Mouse (Mus musculus) layer of hippocampus, adult 2 months (tissue): Measurements from ENCODE around the gene Arhgef18. TPM values are rescaled to one million over a fixed set of nuclear protein-coding genes. Genes with fewer than 3 reads are reported as not detected.

Source experiments
- DNase-seq, 2 experiments: peaks; one replicate each; pipeline ENCODE4 v3.0.0; 2022; ENCODE audit warnings: low spot score in 2 of 2
- H3K27ac ChIP-seq: fragments of 200-600 bp; 2 replicates; pipeline ENCODE4 v1.8.1; 2022
- H3K4me3 ChIP-seq: fragments of 200-600 bp; 2 replicates; pipeline ENCODE4 v1.8.1; 2022; ENCODE audit warnings: mild to moderate bottlenecking
- CTCF ChIP-seq: fragments of 200-600 bp; conservative IDR thresholded peaks from 2 replicates; pipeline ENCODE4 v1.8.1; 2022; ENCODE audit warnings: antibody characterized with exemption, mild to moderate bottlenecking, moderate library complexity
- total RNA-seq, 2 experiments: library from RNA; stranded (reverse); gene quantifications; 2 replicates each; pipeline ENCODE4 v1.2.3; 2021

The Arhgef18 gene
- total RNA-seq, 2 experiments from 2014 or later = 43.7 to 46.7 TPM

DNA sequence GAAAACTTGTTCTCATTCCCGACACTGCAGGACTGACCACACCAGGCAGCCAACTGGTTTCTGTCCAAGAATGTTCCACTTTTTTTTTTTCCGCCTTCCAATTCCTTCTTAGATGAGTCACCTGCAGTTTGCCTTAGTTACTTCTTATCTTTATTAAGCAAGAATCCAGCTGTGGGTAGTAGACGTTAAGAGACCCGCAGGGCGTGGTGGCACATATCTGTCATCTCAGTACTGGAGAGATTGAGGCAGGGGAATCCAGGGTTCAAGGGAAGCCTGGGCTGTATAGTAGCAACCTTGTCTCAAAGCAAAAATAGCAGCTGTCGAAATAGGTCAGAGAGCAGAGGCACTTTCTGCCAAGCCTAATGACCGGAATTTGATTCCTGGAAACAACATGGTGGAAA lies 19.1 kb downstream of the Arhgef18 start:
- H3K4me3 ChIP-seq = no peak overlapping the region
- H3K27ac ChIP-seq = no peak overlapping the region
- no peak for DNase-seq
- no peak for TF ChIP-seq CTCF

DNA sequence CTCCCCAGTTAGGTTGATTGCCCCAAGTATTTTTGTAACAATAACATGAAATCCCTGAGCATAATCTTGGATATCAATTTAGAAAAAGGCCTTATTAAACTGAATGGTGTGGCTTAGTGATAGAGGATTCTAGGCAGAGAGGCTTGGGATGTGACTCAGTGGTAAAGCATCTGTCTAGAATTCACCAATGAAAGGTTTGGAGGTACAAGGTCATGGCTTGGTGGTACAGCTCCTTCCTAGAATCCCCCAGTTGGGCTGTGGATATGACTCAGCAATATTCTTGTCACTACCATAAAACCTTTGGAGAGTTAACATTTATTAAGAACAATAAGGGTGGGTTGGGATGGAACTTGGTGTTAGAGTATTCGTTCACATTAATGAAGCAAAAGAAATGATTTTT lies 20.0 kb downstream of the Arhgef18 start:
- no peak for TF ChIP-seq CTCF
- no peak overlapping the region for H3K27ac ChIP-seq

DNA sequence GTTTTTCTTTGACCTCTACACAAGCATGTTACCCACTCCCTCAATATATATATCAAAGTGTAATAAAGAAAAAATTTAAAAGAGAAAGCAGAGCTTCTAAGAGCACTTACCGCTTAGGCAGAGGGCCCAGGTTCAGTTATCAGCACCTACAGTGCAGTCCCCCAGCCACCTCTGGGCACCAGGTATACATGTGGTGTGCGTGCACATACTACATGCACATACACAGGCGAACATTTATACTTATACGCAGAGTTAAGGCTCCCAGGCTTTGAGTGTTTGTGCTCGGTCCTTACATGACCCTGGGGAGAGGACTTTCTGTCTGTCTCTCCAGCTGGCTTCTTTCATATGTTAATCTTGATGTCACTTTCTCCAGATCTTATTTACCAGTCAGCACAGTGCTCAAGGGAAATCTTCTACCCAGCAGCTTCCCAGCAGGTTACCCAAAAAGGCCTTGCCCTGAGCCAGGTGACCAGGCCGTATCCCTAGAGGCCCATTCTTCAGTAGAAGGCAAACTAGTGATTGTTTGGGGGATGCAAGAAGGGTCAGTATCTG lies 21.9 kb downstream of the Arhgef18 start:
- no peak for DNase-seq
- Histone ChIP-seq H3K27ac (no peak overlapping the region), H3K4me3 (no peak overlapping the region)
- TF ChIP-seq CTCF = no peak

More for the DNA sequence above, 20.0 kb downstream of the Arhgef18 start:
- DNase-seq = no peak
- H3K4me3 ChIP-seq = no peak overlapping the region

DNA sequence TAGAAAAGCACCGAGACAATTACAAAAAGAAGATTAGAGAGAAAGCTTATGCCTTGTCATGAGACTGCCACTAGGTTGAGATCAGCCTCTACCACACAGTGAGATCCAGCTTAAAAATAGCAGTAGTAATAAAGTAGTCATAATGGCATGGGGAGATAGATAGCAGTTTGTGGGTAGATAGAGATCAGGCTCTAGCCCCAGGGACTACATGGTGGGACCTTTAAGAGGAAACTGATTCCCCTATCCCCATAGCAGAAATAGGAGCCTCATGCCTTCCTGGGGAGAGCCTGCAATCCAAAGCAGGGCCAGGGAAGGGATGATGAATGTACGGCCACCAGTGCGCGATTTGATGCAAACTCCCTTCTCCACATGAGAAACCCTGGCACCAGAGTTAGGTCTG lies 22.5 kb downstream of the Arhgef18 start:
- no peak overlapping the region for H3K4me3 ChIP-seq
- DNase-seq = no peak
- no peak for TF ChIP-seq CTCF
- no peak overlapping the region for H3K27ac ChIP-seq

DNA sequence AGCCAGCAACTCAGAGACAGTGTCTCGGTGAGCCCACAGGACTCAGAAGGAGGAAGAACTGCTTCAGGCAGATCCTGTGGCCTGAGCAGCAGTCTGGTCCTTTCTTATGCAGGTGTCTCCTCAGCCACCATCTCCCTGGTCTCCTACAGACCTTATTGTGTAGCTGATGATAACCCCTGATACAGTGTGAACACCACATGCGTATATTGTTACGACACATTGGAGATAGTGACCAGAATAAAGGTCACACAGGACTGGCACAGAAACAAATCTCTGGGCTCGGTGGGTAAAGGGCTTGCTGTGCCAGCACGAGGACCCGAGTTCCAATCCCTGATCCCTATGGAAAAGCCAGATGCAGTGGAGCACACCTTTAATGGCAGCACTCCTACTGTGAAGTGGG lies 22.9 kb downstream of the Arhgef18 start:
- no peak for DNase-seq
- H3K4me3 ChIP-seq = no peak overlapping the region
- no peak for TF ChIP-seq CTCF
- no peak overlapping the region for H3K27ac ChIP-seq

DNA sequence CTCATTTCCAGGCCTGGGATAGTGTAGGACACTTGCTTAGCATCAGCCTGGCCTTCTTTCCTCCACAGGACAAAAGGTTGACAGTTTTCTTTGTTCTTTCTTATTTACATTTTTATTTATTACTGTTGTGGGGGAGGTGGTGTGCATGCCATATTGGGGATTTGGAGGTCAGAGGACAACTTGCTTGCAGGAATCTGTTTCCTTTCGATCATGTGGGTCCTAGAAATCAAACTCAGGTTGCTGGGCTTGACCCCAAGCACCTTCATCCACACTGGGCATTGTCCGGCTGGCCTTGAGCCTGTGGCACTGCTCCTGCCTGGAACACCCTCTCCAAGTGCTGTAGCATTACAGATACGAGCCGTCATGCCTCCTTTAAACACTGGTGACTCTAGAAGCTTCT lies 24.0 kb downstream of the Arhgef18 start:
- no peak for TF ChIP-seq CTCF
- no peak overlapping the region for H3K4me3 ChIP-seq
- H3K27ac ChIP-seq = no peak overlapping the region
- DNase-seq = no peak

DNA sequence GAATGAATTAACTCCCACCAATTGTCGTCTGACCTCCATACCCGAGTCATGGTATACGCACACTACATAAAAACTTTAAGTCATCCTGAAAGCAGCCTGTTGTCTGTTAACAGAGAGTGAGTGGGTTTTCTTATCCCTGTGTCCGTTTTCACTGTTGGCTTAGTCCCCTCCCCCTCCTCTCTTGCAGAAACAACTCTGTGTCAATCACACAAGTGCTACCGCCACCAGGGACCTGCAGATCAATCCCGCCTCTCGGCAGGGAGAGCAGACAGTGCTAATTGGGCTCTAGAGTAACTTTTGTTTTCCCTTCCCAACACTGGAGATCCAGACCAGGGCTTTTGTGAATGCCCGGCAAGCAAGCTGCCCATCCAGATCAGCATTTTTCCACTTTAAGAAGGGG lies 24.6 kb downstream of the Arhgef18 start:
- no peak for TF ChIP-seq CTCF
- no peak overlapping the region for H3K27ac ChIP-seq
- no peak overlapping the region for H3K4me3 ChIP-seq
- DNase-seq = no peak

DNA sequence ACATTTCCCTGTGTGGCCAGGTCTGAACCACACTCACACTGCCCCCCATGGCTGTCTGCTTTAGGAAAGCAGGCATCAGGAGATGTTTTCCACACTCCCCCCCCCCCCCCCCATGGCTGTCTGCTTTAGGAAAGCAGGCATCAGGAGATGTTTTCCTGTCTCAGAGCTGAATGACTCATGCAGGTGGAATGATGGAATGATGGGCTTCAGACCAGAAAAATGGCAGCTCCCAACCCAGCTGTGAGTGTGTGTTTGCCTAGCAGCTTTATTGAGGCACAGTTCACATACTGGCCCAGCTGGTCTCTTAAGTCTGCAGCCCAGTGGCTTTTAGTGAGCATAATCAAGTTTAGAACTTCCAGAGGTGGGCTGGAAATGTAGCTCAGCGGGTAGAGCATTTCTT lies 25.3 kb downstream of the Arhgef18 start:
- TF ChIP-seq CTCF = no peak
- DNase-seq = no peak
- Histone ChIP-seq H3K4me3 (no peak overlapping the region), H3K27ac (no peak overlapping the region)

DNA sequence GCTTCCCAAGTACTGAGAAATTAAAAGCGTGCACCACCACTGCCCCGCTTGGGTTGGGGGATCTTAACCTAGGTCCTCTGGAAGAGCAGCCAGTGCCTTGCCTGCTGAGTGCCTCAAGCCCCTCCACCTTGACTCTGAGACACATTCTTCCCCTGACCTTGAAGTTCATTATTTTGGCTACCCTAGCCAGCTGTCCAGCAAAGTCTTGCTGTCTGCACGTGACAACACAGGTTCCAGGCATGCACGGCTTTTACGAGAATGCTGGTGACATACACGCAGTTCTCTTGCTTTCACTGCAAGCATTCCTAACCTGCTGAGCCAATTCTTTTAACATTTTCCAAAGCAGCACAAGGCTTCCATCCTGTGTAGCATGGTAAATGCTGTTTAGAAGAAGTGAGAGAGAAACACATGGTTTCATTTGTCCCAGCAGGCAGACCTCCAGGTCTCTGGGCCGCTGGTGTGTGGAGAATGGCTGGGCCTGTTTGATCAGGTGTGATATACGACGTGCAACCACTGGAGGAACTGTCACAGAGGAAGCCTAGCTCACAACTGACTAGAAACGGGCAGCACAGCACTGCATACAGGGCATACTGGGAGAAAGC lies 27.4 kb downstream of the Arhgef18 start:
- no peak for DNase-seq
- no peak for TF ChIP-seq CTCF
- Histone ChIP-seq H3K27ac (no peak overlapping the region), H3K4me3 (no peak overlapping the region)

DNA sequence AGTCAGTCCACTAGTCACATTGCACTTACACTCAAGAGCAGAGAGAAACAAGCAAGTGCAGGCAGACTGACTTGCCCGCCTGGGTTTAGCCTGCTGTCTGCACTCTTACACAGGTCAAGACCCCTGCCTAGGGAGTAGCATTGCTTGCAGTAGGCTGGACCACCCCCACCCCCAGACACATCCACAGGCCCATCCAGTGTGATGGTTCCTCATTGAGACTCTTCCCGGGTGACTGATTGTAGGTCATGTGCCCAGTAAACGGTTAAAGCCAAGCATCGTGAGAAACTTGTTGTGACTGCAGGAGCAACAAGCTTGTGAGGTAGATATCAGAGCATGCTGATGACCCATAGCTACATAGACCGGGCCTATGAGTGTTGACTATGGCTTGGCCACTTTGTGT lies 28.7 kb downstream of the Arhgef18 start:
- Histone ChIP-seq H3K4me3 (no peak overlapping the region), H3K27ac (no peak overlapping the region)
- no peak for DNase-seq
- no peak for TF ChIP-seq CTCF

DNA sequence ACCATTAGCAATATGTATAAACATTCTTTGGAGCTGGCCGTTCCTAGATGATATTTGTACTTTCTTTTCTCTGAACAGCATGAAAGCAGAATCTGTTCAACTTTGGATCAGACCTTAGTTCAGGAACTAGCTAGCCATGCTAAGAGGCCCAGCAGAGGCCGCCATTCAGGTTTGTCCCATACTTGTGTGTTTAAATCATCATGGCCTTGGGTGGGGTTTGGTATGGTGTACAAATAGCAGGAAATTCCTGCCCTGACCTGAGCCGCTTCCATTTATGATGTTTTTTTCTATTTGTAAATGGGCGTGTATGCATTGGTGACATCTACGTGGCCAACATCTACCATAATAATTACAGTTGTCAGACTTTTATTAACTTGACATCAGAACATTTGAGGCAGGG lies 32.4 kb downstream of the Arhgef18 start:
- TF ChIP-seq CTCF = no peak
- no peak overlapping the region for H3K4me3 ChIP-seq
- no peak overlapping the region for H3K27ac ChIP-seq
- DNase-seq = no peak

DNA sequence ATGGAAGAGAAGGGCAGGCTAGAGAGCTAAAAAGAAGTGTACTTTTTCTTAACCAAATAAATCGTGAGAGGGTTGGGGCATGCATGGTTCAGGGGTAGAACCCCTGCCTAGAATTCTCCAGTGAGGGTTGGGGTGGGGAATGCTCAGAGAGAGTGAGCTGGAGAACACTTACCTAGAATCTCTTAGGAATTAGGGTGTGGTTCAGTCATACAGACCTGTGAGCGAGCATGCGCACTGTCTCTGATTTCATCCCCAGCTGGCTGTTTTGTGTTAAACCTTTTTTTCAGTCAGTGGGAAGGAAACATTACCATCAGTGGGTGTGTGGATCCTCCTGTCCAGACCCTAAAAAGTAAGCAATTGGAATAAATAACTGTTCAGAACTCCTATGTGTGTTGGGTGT lies 33.4 kb downstream of the Arhgef18 start:
- no peak for TF ChIP-seq CTCF
- no peak overlapping the region for H3K27ac ChIP-seq
- DNase-seq = no peak
- H3K4me3 ChIP-seq = no peak overlapping the region

DNA sequence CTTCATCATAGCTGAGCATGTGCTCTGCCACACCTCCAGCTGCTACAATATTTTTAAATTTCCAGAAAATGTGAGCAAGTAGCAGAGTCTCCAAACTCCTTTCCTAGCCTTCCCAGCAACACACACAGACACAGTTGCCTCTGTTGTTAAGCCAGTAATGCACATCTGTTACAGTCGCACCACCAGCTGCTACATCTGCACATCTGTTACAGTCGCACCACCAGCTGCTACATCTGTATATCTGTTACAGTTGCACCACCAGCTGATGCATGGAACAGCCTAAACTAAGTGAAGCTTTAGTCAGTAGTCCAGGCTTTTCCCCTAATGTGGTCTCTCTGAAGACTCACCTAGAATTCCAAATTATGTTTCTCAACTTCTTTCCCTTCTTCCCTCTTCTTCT lies 35.6 kb downstream of the Arhgef18 start:
- Histone ChIP-seq H3K4me3 (no peak overlapping the region), H3K27ac (no peak overlapping the region)
- no peak for DNase-seq
- TF ChIP-seq CTCF = no peak

DNA sequence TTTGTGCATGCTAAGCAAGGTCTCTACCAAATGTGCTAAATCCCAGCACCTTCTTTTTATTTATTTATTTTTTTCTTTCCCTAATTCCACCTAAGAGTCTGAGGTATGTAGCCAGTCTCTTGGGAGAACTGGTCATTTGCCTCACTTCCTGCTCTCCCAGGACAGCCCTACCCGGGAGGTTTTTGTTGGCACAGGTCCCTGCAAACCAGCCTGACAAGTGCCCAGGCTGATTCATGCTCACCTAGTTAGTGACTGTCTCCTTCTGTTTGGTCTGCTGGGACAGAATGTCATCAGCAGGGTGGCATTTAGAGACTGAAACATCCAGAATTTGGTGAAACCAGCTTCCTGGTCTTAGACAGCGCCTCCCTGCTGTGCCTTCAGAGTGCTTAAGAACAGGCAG lies 37.2 kb downstream of the Arhgef18 start:
- Histone ChIP-seq H3K27ac (no peak overlapping the region), H3K4me3 (no peak overlapping the region)
- DNase-seq = no peak
- no peak for TF ChIP-seq CTCF
